Mouse (Mus musculus) central nervous system, embryonic 18 days (tissue): ENCODE data around the gene Trpc6. TPM values are rescaled to one million over a fixed set of nuclear protein-coding genes. Genes with fewer than 3 reads are reported as not detected.

ENCODE experiments used
- polyA plus RNA-seq: library from polyadenylated mRNA; depleted of rRNA; stranded (reverse); fragments of >200 nt; gene quantifications from 2 replicates; pipeline ENCODE4 v1.2.3, GENCODE M21; 2012; rRNA removed

The Trpc6 gene
- 0.76 and 0.92 TPM in 2 replicates for polyA plus RNA-seq

DNA sequence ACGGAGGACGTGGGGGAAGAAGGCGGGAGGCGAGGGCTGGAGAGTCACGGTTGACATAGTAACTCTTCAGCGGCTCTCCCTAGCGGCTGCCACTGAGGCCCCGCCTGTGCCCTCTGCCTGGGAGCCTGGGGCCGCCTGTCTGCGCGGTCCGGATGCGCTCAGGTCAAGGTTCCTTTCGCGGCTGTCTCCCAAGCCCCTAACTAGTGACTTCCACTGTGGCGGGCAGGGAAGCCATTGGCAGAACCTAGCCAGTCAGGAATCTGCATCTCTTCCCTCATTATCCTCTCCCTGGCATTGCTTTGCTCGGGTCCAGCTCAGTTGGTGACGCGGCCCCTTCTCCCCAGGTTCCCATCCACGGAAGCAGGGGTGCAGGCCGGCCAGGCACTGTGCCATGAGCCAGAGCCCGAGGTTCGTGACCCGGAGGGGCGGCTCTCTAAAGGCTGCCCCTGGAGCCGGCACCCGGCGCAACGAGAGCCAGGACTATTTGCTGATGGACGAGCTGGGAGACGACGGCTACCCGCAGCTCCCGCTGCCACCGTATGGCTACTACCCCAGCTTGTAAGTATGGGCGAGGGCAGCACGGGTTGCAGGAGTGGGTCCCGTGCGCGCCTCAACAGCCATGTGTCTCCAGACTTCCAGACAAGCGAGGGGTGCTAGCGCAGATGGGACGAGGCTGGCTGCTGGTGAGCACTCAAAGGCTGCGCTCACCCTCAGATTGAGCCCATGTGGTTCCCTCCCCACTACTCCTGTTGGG is at the start of gene Trpc6:
Gene Trpc6, plus strand, starts transcription at position 102 of the 754 bp plus-strand sequence.

